Mouse (Mus musculus): ENCODE data around the gene Gm13277.
"Not testable (repeated sequence)": the region's sequence is repeated elsewhere in the genome, so short reads cannot be mapped to it uniquely, and the experiment has no call there.

Gene Gm13277

DNA sequence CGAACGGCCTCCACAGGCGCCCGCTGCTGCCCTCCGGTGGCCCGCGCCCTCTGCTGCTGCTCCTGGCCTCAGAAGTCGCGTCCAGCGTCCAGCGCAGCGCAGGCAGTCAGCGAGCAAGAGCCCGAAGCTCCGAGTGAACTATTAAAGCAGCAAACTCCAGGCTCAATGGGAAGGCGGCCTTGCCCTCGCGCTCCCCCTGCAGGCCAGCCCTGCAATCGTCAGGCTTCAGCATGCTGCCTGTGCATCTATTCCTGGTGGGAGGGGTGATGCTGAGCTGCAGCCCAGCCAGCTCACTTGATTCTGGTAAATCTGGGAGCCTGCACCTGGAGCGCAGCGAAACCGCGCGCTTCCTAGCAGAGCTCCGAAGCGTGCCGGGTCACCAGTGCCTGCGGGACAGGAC is at the start of gene Gm13277:
Gm13277 (plus strand) TSS at position 231 of the 400 bp plus-strand sequence.
- ATAC-seq (ENCODE audit: low TSS enrichment), result not testable (repeated sequence)

- no peak for ATAC-seq (ENCODE audit: low TSS enrichment)
Measured at GRCm38 (mm10) chr4:88739036-88739435, 49.4 kb upstream of the Gm13277 start.

- ATAC-seq (ENCODE audit: low TSS enrichment), result no peak
Measured at GRCm38 (mm10) chr4:88741426-88741825, 47.0 kb upstream of the Gm13277 start.

- ATAC-seq (ENCODE audit: low TSS enrichment), result no peak
Measured at GRCm38 (mm10) chr4:88742771-88743371, 45.6 kb upstream of the Gm13277 start.

GRCm38 (mm10) chr4:88744207-88744606 is 44.2 kb upstream of the Gm13277 start:
- ATAC-seq (ENCODE audit: low TSS enrichment), result no peak

DNA sequence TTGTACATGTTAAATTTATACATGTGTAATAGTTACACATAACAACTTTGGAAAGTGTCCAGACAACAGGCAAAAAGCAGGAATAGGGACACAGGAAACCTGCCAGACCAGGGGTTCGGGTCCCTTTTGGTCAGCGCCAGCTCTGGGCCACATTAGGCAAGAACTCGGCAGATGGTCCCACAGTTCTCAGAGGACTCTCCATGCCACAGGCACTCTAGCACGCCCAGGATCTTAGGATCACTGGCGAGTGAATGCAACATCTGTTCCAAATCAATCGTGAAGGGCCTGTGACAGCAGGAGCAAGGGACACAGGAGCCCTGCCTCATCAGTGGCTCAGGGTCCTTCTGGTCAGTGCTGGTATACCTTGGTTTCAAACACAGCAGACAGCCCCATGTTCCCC is 38.5 kb upstream of the Gm13277 start:
- no peak for ATAC-seq (ENCODE audit: low TSS enrichment)

- not testable (repeated sequence) for ATAC-seq (ENCODE audit: low TSS enrichment)
Measured at GRCm38 (mm10) chr4:88754818-88755340, 33.6 kb upstream of the Gm13277 start, which contains the start of gene Gm13271. Gm13271 (plus strand) TSS chr4:88754868.

DNA sequence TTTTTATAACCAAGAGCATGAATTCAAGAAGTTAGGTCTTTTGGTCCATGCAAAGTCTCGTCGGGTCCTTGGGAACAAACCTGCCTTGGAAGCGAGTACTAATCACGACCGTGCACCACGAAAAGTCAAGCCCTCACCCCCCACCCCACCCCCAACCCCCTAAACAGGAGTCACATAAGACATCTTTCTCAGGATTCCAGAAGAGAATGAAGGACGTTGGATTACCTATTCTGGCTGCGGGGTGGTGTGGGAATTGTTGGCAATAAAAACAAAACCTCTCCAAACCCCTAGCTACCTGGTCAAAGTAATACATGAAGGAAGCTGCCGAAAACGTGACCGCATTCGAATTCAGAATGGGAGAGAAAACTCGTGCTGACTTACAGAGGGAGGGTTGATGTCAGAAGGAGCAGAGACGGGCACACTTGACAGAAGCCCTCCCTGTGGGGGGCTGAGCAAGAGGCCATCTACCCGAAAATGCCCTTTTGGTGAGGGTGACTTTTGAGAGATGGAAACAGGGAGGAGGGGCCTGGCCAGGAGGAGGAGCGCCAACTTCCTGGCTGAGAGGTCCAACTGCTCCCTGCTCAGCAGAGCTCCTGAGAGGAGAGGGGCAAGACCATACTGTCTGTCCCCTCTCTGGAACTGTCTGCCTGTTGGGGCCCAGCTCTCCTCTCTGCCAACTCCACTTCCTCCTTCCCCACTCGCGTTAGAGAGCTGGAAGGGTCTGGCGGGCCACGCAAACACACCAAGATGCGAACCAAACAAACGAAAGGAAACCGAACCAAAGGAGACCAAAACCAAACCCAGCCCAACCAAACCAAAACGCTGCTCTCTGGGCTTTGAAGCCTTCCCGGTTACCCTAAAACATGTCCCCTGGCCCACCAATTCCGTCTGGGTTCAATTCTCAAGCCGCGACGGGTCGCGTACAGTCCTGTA is 31.6 kb upstream of the Gm13277 start:
- ATAC-seq (ENCODE audit: low TSS enrichment), result not testable (repeated sequence)

GRCm38 (mm10) chr4:88757628-88758031 is 30.8 kb upstream of the Gm13277 start:
- ATAC-seq (ENCODE audit: low TSS enrichment), result peak; percentile 100

- not testable (repeated sequence) for ATAC-seq (ENCODE audit: low TSS enrichment)
Measured at GRCm38 (mm10) chr4:88758751-88759150, 29.7 kb upstream of the Gm13277 start.

- ATAC-seq (ENCODE audit: low TSS enrichment), result not testable (repeated sequence)
Measured at GRCm38 (mm10) chr4:88759610-88760268, 28.7 kb upstream of the Gm13277 start, which contains the start of gene Gm13283. Gm13283 (plus strand) TSS chr4:88760119.

DNA sequence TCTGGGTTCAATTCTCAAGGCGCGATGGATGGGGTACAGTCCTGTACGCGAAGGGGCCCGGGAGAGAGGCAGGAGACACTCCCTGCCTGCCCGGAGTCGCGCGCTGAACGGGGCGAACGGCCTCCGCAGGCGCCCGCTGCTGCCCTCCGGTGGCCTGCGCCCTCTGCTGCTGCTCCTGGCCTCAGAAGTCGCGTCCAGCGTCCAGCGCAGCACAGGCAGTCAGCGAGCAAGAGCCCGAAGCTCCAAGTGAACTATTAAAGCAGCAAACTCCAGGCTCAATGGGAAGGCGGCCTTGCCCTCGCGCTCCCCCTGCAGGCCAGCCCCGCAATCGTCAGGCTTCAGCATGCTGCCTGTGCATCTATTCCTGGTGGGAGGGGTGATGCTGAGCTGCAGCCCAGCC is 28.0 kb upstream of the Gm13277 start:
- ATAC-seq (ENCODE audit: low TSS enrichment), result not testable (repeated sequence)

DNA sequence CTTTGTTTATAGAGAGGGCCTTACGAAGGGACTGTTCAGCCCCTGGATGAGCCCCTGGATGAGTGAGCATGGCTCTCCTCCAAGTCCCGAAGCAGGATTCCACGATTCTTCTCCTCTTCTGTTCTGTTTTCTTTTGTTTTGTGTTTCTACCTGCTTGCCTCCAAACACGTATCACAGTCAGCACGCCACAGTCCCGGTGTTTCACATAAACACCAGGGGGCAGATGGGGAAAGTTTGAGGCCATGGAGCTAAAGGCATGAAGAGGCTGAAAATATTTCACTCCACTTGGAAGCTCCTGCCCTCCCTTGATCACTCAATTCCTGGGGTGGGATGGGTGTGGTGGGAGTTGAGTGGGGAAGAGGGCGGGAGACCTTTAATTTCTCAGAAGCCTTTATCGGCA is 26.7 kb upstream of the Gm13277 start:
- ATAC-seq (ENCODE audit: low TSS enrichment), result not testable (repeated sequence)

DNA sequence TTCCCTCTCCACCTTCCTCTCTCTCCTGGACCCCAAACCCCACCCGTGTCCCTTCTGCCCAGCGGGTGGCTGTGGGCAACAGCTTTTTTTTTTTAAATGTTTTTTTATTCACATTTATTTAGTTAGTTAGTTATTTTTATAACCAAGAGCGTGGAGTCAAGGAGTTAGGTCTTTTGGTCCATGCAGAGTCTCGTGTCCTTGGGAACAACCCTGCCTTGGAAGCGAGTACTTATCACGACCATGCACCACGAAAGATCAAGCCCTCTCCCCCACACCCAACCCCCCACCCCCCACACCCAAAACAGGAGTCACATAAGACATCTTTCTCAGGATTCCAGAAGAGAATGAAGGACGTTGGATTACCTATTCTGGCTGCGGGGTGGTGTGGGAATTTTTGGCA is 26.1 kb upstream of the Gm13277 start:
- ATAC-seq (ENCODE audit: low TSS enrichment), result not testable (repeated sequence)

DNA sequence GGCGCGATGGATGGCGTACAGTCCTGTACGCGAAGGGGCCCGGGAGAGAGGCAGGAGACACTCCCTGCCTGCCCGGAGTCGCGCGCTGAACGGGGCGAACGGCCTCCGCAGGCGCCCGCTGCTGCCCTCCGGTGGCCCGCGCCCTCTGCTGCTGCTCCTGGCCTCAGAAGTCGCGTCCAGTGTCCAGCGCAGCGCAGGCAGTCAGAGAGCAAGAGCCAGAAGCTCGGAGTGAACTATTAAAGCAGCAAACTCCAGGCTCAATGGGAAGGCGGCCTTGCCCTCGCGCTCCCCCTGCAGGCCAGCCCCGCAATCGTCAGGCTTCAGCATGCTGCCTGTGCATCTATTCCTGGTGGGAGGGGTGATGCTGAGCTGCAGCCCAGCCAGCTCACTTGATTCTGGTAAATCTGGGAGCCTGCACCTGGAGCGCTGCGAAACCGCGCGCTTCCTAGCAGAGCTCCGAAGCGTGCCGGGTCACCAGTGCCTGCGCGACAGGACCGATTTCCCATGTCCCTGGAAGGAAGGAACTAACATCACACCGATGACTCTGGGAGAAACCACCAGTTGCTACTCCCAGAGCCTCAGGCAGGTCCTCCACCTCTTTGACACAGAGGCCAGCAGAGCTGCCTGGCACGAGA is 24.9 kb upstream of the Gm13277 start:
- 0 out of 2 replicates have a peak, but pooled peaks have one; percentile 73 for ATAC-seq (ENCODE audit: low TSS enrichment)

DNA sequence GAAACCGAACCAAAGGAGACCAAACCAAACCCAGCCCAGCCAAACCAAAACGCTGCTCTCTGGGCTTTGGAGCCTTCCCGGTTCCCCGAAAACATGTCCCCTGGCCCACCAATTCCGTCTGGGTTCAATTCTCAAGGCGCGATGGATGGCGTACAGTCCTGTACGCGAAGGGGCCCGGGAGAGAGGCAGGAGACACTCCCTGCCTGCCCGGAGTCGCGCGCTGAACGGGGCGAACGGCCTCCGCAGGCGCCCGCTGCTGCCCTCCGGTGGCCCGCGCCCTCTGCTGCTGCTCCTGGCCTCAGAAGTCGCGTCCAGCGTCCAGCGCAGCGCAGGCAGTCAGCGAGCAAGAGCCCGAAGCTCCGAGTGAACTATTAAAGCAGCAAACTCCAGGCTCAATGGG is 14.9 kb upstream of the Gm13277 start, which contains the start of gene Gm13290:
Gm13290 (plus strand) TSS at position 301 of the 400 bp plus-strand sequence.
- ATAC-seq (ENCODE audit: low TSS enrichment), result not testable (repeated sequence)

GRCm38 (mm10) chr4:88776622-88777021 is 11.8 kb upstream of the Gm13277 start, which contains the start of gene Gm13289:
Gm13289 (plus strand) TSS chr4:88776922.
- not testable (repeated sequence) for ATAC-seq (ENCODE audit: low TSS enrichment)

DNA sequence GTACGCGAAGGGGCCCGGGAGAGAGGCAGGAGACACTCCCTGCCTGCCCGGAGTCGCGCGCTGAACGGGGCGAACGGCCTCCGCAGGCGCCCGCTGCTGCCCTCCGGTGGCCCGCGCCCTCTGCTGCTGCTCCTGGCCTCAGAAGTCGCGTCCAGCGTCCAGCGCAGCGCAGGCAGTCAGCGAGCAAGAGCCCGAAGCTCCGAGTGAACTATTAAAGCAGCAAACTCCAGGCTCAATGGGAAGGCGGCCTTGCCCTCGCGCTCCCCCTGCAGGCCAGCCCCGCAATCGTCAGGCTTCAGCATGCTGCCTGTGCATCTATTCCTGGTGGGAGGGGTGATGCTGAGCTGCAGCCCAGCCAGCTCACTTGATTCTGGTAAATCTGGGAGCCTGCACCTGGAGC is 8.9 kb upstream of the Gm13277 start, which contains the start of gene Gm13272:
Gm13272 (plus strand) TSS at position 301 of the 400 bp plus-strand sequence.
- ATAC-seq (ENCODE audit: low TSS enrichment), result not testable (repeated sequence)

GRCm38 (mm10) chr4:88780320-88780719 is 8.1 kb upstream of the Gm13277 start:
- not testable (repeated sequence) for ATAC-seq (ENCODE audit: low TSS enrichment)

- not testable (repeated sequence) for ATAC-seq (ENCODE audit: low TSS enrichment)
Measured at GRCm38 (mm10) chr4:88781831-88782230, 6.6 kb upstream of the Gm13277 start, which contains the start of gene Ifnz. Ifnz (plus strand) TSS chr4:88782131.

DNA sequence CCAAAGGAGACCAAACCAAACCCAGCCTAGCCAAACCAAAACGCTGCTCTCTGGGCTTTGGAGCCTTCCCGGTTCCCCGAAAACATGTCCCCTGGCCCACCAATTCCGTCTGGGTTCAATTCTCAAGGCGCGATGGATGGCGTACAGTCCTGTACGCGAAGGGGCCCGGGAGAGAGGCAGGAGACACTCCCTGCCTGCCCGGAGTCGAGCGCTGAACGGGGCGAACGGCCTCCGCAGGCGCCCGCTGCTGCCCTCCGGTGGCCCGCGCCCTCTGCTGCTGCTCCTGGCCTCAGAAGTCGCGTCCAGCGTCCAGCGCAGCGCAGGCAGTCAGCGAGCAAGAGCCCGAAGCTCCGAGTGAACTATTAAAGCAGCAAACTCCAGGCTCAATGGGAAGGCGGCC is 6.1 kb upstream of the Gm13277 start:
- not testable (repeated sequence) for ATAC-seq (ENCODE audit: low TSS enrichment)

Measured in frontal cortex, adult (tissue).